Mouse (Mus musculus) CH12F3 (cell line): Measurements from ENCODE around the gene Mgl2.

Experiments
- in situ Hi-C: fragments of 300-500 bp; cut with MboI; formaldehyde crosslinking; loops from 2 replicates; pipeline ENCODE4 v1.14.3; 2020; ENCODE audit warnings: low sequenced_read_pairs

Gene Mgl2

DNA sequence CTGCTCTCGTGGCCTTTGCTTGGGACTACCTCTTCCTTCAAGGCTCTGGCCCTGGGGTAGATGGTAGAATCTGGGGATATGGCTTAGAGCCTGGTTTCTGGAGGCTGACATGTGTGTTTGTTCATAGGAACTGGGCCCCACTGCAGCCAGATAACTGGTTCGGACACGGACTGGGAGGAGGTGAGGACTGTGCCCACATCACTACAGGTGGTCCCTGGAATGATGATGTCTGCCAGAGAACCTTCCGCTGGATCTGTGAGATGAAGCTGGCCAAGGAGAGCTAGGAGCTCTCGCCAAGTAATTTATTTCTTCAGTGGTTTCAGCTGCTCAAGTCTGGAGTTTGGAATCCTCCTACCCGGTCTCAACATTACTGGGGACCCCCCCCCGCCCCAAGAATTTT lies 40.2 kb downstream of the Mgl2 start:
- in situ Hi-C loops = no loop called here

GRCm38 (mm10) chr11:70171181-70171580 lies 41.1 kb downstream of the Mgl2 start:
- in situ Hi-C loops = no loop called here

DNA sequence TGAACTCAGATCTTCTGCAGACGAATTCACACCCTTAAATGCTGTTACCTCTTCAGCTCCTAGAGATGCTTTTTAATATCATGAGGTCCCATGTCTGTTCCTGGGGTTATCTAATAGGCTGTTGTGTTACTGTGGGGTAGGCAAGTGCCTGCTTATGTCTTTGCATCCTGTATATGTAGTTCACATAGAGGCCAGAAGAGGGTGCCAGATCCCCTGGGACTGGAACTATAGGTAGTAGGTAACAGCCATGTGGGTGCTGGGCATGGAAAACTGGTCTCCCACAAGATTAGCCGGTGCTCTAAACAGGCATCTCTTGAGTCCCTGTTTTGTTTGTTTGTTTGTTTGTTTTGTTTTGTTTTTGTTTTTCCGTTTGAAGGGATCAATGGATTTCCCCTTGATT lies 41.7 kb downstream of the Mgl2 start:
- in situ Hi-C loops = no loop called here

DNA sequence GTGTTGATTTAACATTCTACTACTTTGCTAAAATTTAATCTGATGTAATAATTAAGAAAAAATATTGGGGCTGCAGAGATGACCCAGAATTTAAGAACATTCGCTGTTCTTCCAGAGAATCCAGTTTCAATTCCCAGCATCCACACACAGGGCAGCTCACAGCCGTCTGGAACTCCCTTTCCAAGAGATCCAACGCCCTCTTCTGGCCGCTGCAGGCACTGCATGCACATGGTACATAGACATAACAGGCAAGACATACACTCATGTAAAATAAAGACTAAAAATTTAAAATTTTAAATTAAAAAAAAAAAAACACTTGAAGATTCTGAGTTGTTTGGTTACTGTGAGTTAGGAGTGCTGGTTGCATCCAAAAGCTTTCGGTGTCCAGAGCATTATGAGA lies 42.2 kb downstream of the Mgl2 start:
- in situ Hi-C loops = no loop called here

- in situ Hi-C loops = no loop called here
These were observed 44.4 kb downstream of the Mgl2 start for GRCm38 (mm10) chr11:70174491-70174890.

GRCm38 (mm10) chr11:70177647-70178046 lies 47.5 kb downstream of the Mgl2 start:
- in situ Hi-C loops = loop anchor here (25.0 kb wide), 1 partner anchor 115 kb away; the partner anchor contains the start of gene Asgr1

DNA sequence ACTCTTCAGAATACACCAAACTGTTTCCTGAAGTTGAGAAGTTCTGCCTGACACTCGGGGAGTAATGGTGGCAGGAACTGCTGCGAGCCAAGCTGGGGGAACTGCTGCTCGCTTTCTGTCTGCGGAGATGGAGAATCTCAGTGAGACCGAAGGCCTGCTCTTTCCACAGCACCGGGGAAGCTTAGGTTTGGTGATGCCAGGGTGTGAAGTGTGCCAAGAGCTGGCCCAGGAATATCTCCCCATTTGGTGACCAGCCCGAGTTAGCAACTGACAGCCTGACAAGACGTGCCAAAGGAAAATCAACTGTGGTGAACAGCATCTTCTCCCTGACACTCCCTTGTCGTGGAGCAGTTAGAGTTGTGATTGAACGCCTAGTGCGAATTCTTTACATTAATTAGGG lies 48.2 kb downstream of the Mgl2 start:
- in situ Hi-C loops = loop anchor here (25.0 kb wide), 1 partner anchor 116 kb away; the partner anchor contains the start of gene Asgr1

- in situ Hi-C loops = loop anchor here (25.0 kb wide), 1 partner anchor 116 kb away; the partner anchor contains the start of gene Asgr1
These were observed 48.6 kb downstream of the Mgl2 start for GRCm38 (mm10) chr11:70178756-70179155.

GRCm38 (mm10) chr11:70179401-70179800 lies 49.3 kb downstream of the Mgl2 start:
- in situ Hi-C loops = loop anchor here (25.0 kb wide), 1 partner anchor 117 kb away; the partner anchor contains the start of gene Asgr1

GRCm38 (mm10) chr11:70180496-70180895 lies 50.4 kb downstream of the Mgl2 start:
- in situ Hi-C loops = loop anchor here (25.0 kb wide), 1 partner anchor 118 kb away; the partner anchor contains the start of gene Asgr1

GRCm38 (mm10) chr11:70185120-70185519 lies 55.0 kb downstream of the Mgl2 start:
- in situ Hi-C loops = loop anchor here (25.0 kb wide), 1 partner anchor 123 kb away; the partner anchor contains the start of gene Asgr1
